Mouse (Mus musculus) liver, adult (tissue): ENCODE results near the gene Hic1.

ENCODE experiments used
- GATA4 ChIP-seq: IDR thresholded peaks from 2 replicates; pipeline ENCODE4 v1.6.1; 2014; ENCODE audit warnings: mild to moderate bottlenecking, low read length; ENCODE audit not compliant: insufficient replicate concordance

Gene Hic1

GRCm38 (mm10) chr11:75169405-75170080 is at the start of gene Hic1:
Gene Hic1 (minus strand): TSS chr11:75169519.
- TF ChIP-seq GATA4, result no peak

- TF ChIP-seq GATA4, result no peak
Observed at GRCm38 (mm10) chr11:75214081-75214950, 45.0 kb upstream of the Hic1 start.

- TF ChIP-seq GATA4, result no peak
Observed at GRCm38 (mm10) chr11:75213372-75214080, 44.2 kb upstream of the Hic1 start.

- no peak for TF ChIP-seq GATA4
Observed at GRCm38 (mm10) chr11:75212876-75213275, 43.6 kb upstream of the Hic1 start.

GRCm38 (mm10) chr11:75212031-75212667 is 42.8 kb upstream of the Hic1 start:
- no peak for TF ChIP-seq GATA4

- no peak for TF ChIP-seq GATA4
Observed at GRCm38 (mm10) chr11:75210755-75211154, 41.4 kb upstream of the Hic1 start.

GRCm38 (mm10) chr11:75210093-75210492 is 40.8 kb upstream of the Hic1 start:
- no peak for TF ChIP-seq GATA4

GRCm38 (mm10) chr11:75209363-75209762 is 40.0 kb upstream of the Hic1 start:
- TF ChIP-seq GATA4, result no peak

- no peak for TF ChIP-seq GATA4
Observed at GRCm38 (mm10) chr11:75206347-75206746, 37.0 kb upstream of the Hic1 start.

GRCm38 (mm10) chr11:75204472-75204871 is 35.2 kb upstream of the Hic1 start:
- TF ChIP-seq GATA4, result no peak

- TF ChIP-seq GATA4, result no peak
Observed at GRCm38 (mm10) chr11:75203926-75204325, 34.6 kb upstream of the Hic1 start.

GRCm38 (mm10) chr11:75201721-75202120 is 32.4 kb upstream of the Hic1 start:
- TF ChIP-seq GATA4, result no peak

- no peak for TF ChIP-seq GATA4
Observed at GRCm38 (mm10) chr11:75200935-75201334, 31.6 kb upstream of the Hic1 start.

GRCm38 (mm10) chr11:75199951-75200350 is 30.6 kb upstream of the Hic1 start:
- TF ChIP-seq GATA4, result no peak

- TF ChIP-seq GATA4, result no peak
Observed at GRCm38 (mm10) chr11:75198792-75199191, 29.5 kb upstream of the Hic1 start.

GRCm38 (mm10) chr11:75197956-75198355 is 28.6 kb upstream of the Hic1 start:
- TF ChIP-seq GATA4, result no peak

- TF ChIP-seq GATA4, result no peak
Observed at GRCm38 (mm10) chr11:75196131-75196530, 26.8 kb upstream of the Hic1 start.
